Mouse (Mus musculus) ovary, adult 2 months (tissue): ENCODE results near the gene Lrrc4b. TPM values are rescaled to one million over a fixed set of nuclear protein-coding genes. Genes with fewer than 3 reads are reported as not detected.

Source experiments
- polyA plus RNA-seq: library from polyadenylated mRNA; depleted of rRNA; stranded (reverse); fragments of >200 nt; gene quantifications from 2 replicates; pipeline ENCODE4 v1.2.3, GENCODE M21; 2012; rRNA removed

Lrrc4b gene
- polyA plus RNA-seq = 12.9 and 15.2 TPM in 2 replicates

GRCm38 (mm10) chr7:44428968-44429521, at the start of gene Lrrc4b:
Lrrc4b (plus strand) TSS chr7:44429018.

DNA sequence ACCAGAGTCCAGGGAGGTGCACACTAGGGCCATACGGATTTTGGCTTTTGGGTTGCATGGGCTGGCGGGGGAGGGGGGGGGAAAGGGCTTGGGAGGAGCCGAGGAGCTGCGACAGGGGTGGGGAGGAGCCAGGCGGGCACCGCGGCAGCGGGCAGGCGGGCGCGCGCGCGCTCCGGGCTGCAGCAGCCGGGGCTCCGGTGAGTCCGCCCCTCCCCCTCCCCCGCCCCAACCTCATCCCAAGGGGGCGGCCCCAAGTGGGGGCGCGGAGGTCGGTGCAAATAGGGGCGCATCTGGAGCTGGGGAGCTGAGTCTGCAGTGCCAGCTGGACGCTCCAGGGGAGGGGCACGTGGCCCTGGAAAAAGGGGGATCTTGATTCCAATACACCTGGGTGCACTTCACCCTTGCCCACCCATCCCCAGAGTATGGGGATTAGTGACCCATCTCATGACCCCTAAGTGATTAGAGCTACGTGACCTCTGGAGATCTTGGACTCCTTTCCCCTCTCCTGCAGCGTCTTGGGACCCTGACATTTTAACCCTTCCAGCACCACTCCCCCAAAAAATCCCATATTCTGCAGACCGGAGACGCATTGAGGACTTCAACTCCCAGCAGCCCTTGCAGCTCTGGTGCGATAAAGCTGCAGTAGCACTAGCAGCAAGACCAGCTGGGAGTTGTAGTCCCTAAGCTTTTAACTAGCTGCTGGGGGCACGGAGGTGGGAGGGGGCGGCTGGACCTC, 44.7 kb upstream of the Lrrc4b start, which contains the start of gene Syt3:
Gene Syt3 (plus strand): TSS at position 123 of the 736 bp plus-strand sequence.

GRCm38 (mm10) chr7:44385720-44386119, 43.1 kb upstream of the Lrrc4b start, which contains the start of gene 1700008O03Rik:
1700008O03Rik (minus strand) TSS chr7:44385820.

GRCm38 (mm10) chr7:44465111-44465510, 36.3 kb downstream of the Lrrc4b start, which contains the start of gene Aspdh:
Aspdh (plus strand) TSS chr7:44465391.

DNA sequence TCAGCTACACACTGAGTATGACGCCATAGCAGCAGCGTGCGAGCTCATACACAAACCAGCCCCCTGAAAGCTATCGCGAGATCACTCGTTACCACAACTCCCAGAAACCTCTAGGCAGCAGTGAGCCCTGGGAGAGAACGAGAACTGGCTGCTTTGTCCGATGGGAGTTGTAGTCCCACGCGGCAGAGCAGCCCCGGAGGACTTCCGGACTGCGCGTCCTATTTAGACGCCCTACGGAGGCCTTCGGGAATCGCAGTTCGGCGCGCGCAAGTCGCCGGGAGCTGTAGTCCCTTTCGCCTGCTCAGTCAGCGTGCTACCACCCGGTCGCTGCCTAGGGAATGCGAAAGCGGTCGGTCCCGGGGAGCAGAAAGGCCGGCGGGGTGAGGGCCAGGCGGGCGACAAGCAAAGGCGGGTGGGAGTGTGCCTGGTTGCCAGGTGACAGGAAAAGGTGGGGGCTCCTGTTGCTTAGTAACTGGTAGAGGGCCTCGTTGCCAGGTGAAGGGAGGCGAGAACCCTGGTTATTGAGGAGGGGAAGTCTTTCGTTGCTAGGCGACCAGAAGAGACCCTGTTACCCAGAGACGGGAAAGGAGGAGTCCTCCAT, 39.1 kb downstream of the Lrrc4b start, which contains the start of gene Josd2:
Gene Josd2 (plus strand): TSS at position 170 of the 601 bp plus-strand sequence.

GRCm38 (mm10) chr7:44495992-44496770, 67.4 kb downstream of the Lrrc4b start, which contains the start of the genes Emc10 and Fam71e1:
Emc10 (minus strand) TSS chr7:44496529.
Fam71e1 (plus strand) TSS chr7:44496581.

Other genes starting within 250 kb of the Lrrc4b start
- 4.4 and 5.6 TPM in 2 replicates for gene Klk1b24, start 240.8 kb upstream of the Lrrc4b start, polyA plus RNA-seq
- not detected in 2 replicates for gene Klk1b3, start 230.8 kb upstream of the Lrrc4b start, polyA plus RNA-seq
- gene Klk1b4, start 221.6 kb upstream of the Lrrc4b start, polyA plus RNA-seq = not detected in 2 replicates
- 0.15 and 0.29 TPM in 2 replicates for gene Klk1b5, start 213.1 kb upstream of the Lrrc4b start, polyA plus RNA-seq
- gene Klk1, start 203.7 kb upstream of the Lrrc4b start, polyA plus RNA-seq = 10.3 and 15.0 TPM in 2 replicates
- not detected in 2 replicates for gene Gm36864, start 192.8 kb upstream of the Lrrc4b start, polyA plus RNA-seq
- gene 1700028J19Rik, start 182.3 kb upstream of the Lrrc4b start, polyA plus RNA-seq = 1.7 and 1.9 TPM in 2 replicates
- 302 and 308 TPM in 2 replicates for gene 2410002F23Rik, start 182.3 kb upstream of the Lrrc4b start, polyA plus RNA-seq
- gene Acp4, start 171.6 kb upstream of the Lrrc4b start, polyA plus RNA-seq = 0.14 and 0.29 TPM in 2 replicates
- not detected in 2 replicates for gene Gm15517, start 167.6 kb upstream of the Lrrc4b start, polyA plus RNA-seq
- gene Clec11a, start 122.1 kb upstream of the Lrrc4b start, polyA plus RNA-seq = 17.9 and 24.7 TPM in 2 replicates
- 1.6 and 1.7 TPM in 2 replicates for gene Shank1, start 118.8 kb upstream of the Lrrc4b start, polyA plus RNA-seq
- 5.9 and 6.5 TPM in 2 replicates for gene Syt3, start 44.9 kb upstream of the Lrrc4b start, polyA plus RNA-seq
- gene 1700008O03Rik, start 43.2 kb upstream of the Lrrc4b start, polyA plus RNA-seq = 2.6 and 2.8 TPM in 2 replicates
- 0.46 and 2.6 TPM in 2 replicates for gene Aspdh, start 36.4 kb downstream of the Lrrc4b start, polyA plus RNA-seq
- 224 and 234 TPM in 2 replicates for gene Josd2, start 39.0 kb downstream of the Lrrc4b start, polyA plus RNA-seq
- gene Emc10, start 67.5 kb downstream of the Lrrc4b start, polyA plus RNA-seq = 430 and 453 TPM in 2 replicates
- gene Fam71e1, start 67.6 kb downstream of the Lrrc4b start, polyA plus RNA-seq = 19.1 and 24.1 TPM in 2 replicates
- gene Mybpc2, start 95.6 kb downstream of the Lrrc4b start, polyA plus RNA-seq = 1.3 and 1.4 TPM in 2 replicates
- gene Spib, start 103.1 kb downstream of the Lrrc4b start, polyA plus RNA-seq = 0.78 and 1.3 TPM in 2 replicates
- 92.1 and 95.5 TPM in 2 replicates for gene Pold1, start 119.8 kb downstream of the Lrrc4b start, polyA plus RNA-seq
- gene Nr1h2, start 124.9 kb downstream of the Lrrc4b start, polyA plus RNA-seq = 236 and 251 TPM in 2 replicates
- 24.1 and 29.3 TPM in 2 replicates for gene Napsa, start 143.4 kb downstream of the Lrrc4b start, polyA plus RNA-seq
- gene Kcnc3, start 161.6 kb downstream of the Lrrc4b start, polyA plus RNA-seq = 2.9 and 3.1 TPM in 2 replicates
- gene Myh14, start 241.8 kb downstream of the Lrrc4b start, polyA plus RNA-seq = 9.2 and 12.0 TPM in 2 replicates